In genomic region chr14:21013800-21014334, GRCm38 (mm10) we compare ENCODE assay signal across 21 mouse cellular contexts. TPM values are rescaled to one million over a fixed set of nuclear protein-coding genes. Genes with fewer than 3 reads are reported as not detected.
DNase-seq lines count a peak whose midpoint lies in the region; TF ChIP-seq lines count a peak whose summit lies in the region.
"Had no signal": no experiment of that assay in that cellular context is flagged by ENCODE, and none has a peak within 500 bp of the region (broad histone marks: within the 10 kb centered on the region; RNA-seq: fewer than 3 reads in every experiment).

No protein-coding gene starts in this region.

- peak; percentile 19 for DNase-seq in A20 (ENCODE audit: low read depth, low spot score)
- DNase-seq in CH12.LX (ENCODE audit: extremely low read depth) = peak; percentile 62
- peak; percentile 28 for DNase-seq in MEL-GATA-1-ER (ENCODE audit: extremely low read depth, low read depth)
- DNase-seq in heart, adult 11 months = no peak
- DNase-seq in thymus, adult 2 months = no peak
- DNase-seq: adrenal gland, adult 2 months; adrenal gland, postnatal 10 days; adrenal gland, postnatal 25 days; B cell, adult 2 months; cerebellum, adult 11 months; cerebellum, adult 18-20 months; cerebellum, adult 8-10 months; cerebellum, adult 9-11 months; cerebellum, postnatal 14 days; cerebellum, postnatal 36 days; embryo, embryonic 11 days had no signal

- no peak for TF ChIP-seq RAD21 in CH12.LX (IDR thresholded peaks at IDR 0.05; ENCODE audit: low read depth, low read length)

- TF ChIP-seq CTCF in CH12.LX (conservative IDR thresholded peaks at IDR 0.05 in 1 of 2, IDR thresholded peaks at IDR 0.05 in 1 of 2; ENCODE audit: low read depth in 2 of 2, low read length in 2 of 2) = no peak
- no peak for TF ChIP-seq CTCF in thymus, adult 2 months (IDR thresholded peaks at IDR 0.05; ENCODE audit: borderline replicate concordance, control insufficient read depth, extremely low read depth, insufficient read depth, low read length, poor library complexity)

- peak; percentile 87 for TF ChIP-seq EP300 in CH12.LX (IDR thresholded peaks at IDR 0.05; ENCODE audit: low read length)

- H3K79me2 ChIP-seq in CH12.LX (replicated peaks; ENCODE audit: control insufficient read depth, extremely low read depth, insufficient read depth, poor library complexity, severe bottlenecking) = no peaks in the 10 kb centered on the region

- 75% methylated on average over 5 of the region's 5 CpGs for WGBS in thymus, adult 2 months

- no peak overlapping the region for H3K9ac ChIP-seq in CH12.LX (ENCODE audit: insufficient read depth, low read depth)
- H3K9ac ChIP-seq: embryonic facial prominence, embryonic 13.5 days; embryonic facial prominence, embryonic 15.5 days; forebrain, embryonic 12.5 days had no signal

- no peak for TF ChIP-seq POLR2A in CH12.LX (IDR thresholded peaks at IDR 0.05; ENCODE audit: low read depth, low read length)
- no peak for TF ChIP-seq POLR2A in thymus, adult 2 months (IDR thresholded peaks at IDR 0.05; ENCODE audit: control insufficient read depth, extremely low read depth, insufficient read depth, low read length, poor library complexity)

- H3K4me1 ChIP-seq in CH12.LX (ENCODE audit: control insufficient read depth in 1 of 2, insufficient read depth in 2 of 2) = peaks cover 0 to 9% of the 10 kb centered on the region in 2 experiments; a peak in 2 of 4 replicates
- H3K4me1 ChIP-seq in thymus, adult 2 months (replicated peaks; ENCODE audit: control insufficient read depth, insufficient read depth, low read length) = no peaks in the 10 kb centered on the region
- H3K4me1 ChIP-seq: embryonic facial prominence, embryonic 13.5 days; embryonic facial prominence, embryonic 15.5 days; forebrain, embryonic 10.5 days; forebrain, embryonic 12.5 days had no signal

- dilution Hi-C loops in CH12.LX (cut with MboI; ENCODE audit: extremely low pct_ligation_motif_present, extremely low pct_unique_long_range_greater_than_20kb, low sequenced_read_pairs) = no loop called here

- H3K4me3 ChIP-seq in CH12.LX (replicated peaks in 1 of 3; ENCODE audit: low read depth in 2 of 3, low read length in 2 of 3, poor library complexity in 1 of 3) = no peak overlapping the region
- H3K4me3 ChIP-seq in thymus, adult 2 months (ENCODE audit: control insufficient read depth, insufficient read depth, low read length) = no peak overlapping the region
- H3K4me3 ChIP-seq: embryonic facial prominence, embryonic 13.5 days; embryonic facial prominence, embryonic 15.5 days; erythroblast, embryonic 14.5 days; forebrain, embryonic 10.5 days; forebrain, embryonic 12.5 days had no signal

- H3K4me2 ChIP-seq in CH12.LX (ENCODE audit: insufficient read depth, low read depth, poor library complexity, severe bottlenecking) = no peak overlapping the region
- H3K4me2 ChIP-seq: embryonic facial prominence, embryonic 13.5 days; embryonic facial prominence, embryonic 15.5 days; forebrain, embryonic 12.5 days had no signal

- in situ Hi-C loops in CH12.LX (cut with MboI; ENCODE audit: low pct_ligation_motif_present, low pct_unique_long_range_greater_than_20kb, low sequenced_read_pairs) = loop anchor here (25.0 kb wide), 1 partner anchor 227 kb away; the partner anchor contains the start of gene Camk2g

- H3K27ac ChIP-seq in CH12.LX (ENCODE audit: insufficient read depth, low read depth) = no peak overlapping the region
- no peak overlapping the region for H3K27ac ChIP-seq in thymus, adult 2 months (ENCODE audit: control insufficient read depth, insufficient read depth, low read length)
- H3K27ac ChIP-seq: embryonic facial prominence, embryonic 13.5 days; embryonic facial prominence, embryonic 15.5 days; forebrain, embryonic 10.5 days; forebrain, embryonic 12.5 days had no signal

- peaks cover 0 to 2% of the 10 kb centered on the region in 2 experiments for H3K36me3 ChIP-seq in CH12.LX (replicated peaks in 1 of 2; ENCODE audit: control insufficient read depth in 1 of 2, insufficient read depth in 1 of 2, low read length in 1 of 2)
- H3K36me3 ChIP-seq in thymus, adult 2 months (ENCODE audit: control insufficient read depth, insufficient read depth, low read length) = no peaks in the 10 kb centered on the region
- H3K36me3 ChIP-seq: forebrain, embryonic 12.5 days had no signal

- H3K27me3 ChIP-seq in CH12.LX (replicated peaks) = no peaks in the 10 kb centered on the region
- no peaks in the 10 kb centered on the region for H3K27me3 ChIP-seq in thymus, adult 2 months (ENCODE audit: control insufficient read depth, insufficient read depth, low read length)
- H3K27me3 ChIP-seq: embryonic facial prominence, embryonic 13.5 days; embryonic facial prominence, embryonic 15.5 days; forebrain, embryonic 12.5 days had no signal

- H3K9me3 ChIP-seq in CH12.LX (replicated peaks; ENCODE audit: low read length) = no peaks in the 10 kb centered on the region
- H3K9me3 ChIP-seq: embryonic facial prominence, embryonic 13.5 days; embryonic facial prominence, embryonic 15.5 days; forebrain, embryonic 10.5 days; forebrain, embryonic 12.5 days had no signal

TF ChIP-seq in CH12.LX, 34 proteins besides CTCF, POLR2A, EP300 and RAD21:
- TF ChIP-seq ZNF384 (IDR thresholded peaks at IDR 0.05; ENCODE audit: low read depth, low read length) = peak; percentile 76
- 0 out of 2 replicates have a peak, but pooled peaks have one; percentile 36 for TF ChIP-seq RCOR1 (conservative IDR thresholded peaks at IDR 0.05; ENCODE audit: low read depth, low read length)
- TF ChIP-seq BHLHE40 (IDR thresholded peaks at IDR 0.05; ENCODE audit: low read depth, low read length) = peak; percentile 43
- TF ChIP-seq IRF4 (IDR thresholded peaks at IDR 0.05; ENCODE audit: low read depth, low read length) = peak; percentile 77
- TF ChIP-seq MEF2A (IDR thresholded peaks at IDR 0.05; ENCODE audit: borderline replicate concordance, low read depth, low read length) = no peak
- TF ChIP-seq CHD1 (IDR thresholded peaks at IDR 0.05; ENCODE audit: low read depth, low read length) = no peak
- TF ChIP-seq JUN (IDR thresholded peaks at IDR 0.05; ENCODE audit: insufficient read depth, low read depth, low read length) = peak; percentile 66; the same call in 1 of the 2 replicates
- peak; percentile 94 for TF ChIP-seq JUND (conservative IDR thresholded peaks at IDR 0.05; ENCODE audit: low read depth, low read length)
TF ChIP-seq in CH12.LX: peak in this region for 6.

RNA-seq across cellular contexts. Expression of gene Ap3m1, which starts 38.4 kb away (rescaled TPM):
- 32.6 and 38.7 TPM in 2 replicates for total RNA-seq in CH12.LX (2012; rRNA removed)
- total RNA-seq in CH12.LX (2014; rRNA removed) = 73.4 and 78.3 TPM in 2 replicates
- 60.3 and 61.7 TPM in 2 replicates for polyA plus RNA-seq in CH12.LX (2012; ENCODE audit: insufficient read length, low read depth)
- polyA plus RNA-seq in thymus, adult 2 months (2012; rRNA removed) = 28.5 and 34.1 TPM in 2 replicates

RNA-seq across cellular contexts. Expression of gene Adk, which starts 38.5 kb away (rescaled TPM):
- 59.0 and 84.9 TPM in 2 replicates for total RNA-seq in CH12.LX (2012; rRNA removed)
- total RNA-seq in CH12.LX (2014; rRNA removed) = 123 and 129 TPM in 2 replicates
- 47.9 and 58.8 TPM in 2 replicates for polyA plus RNA-seq in CH12.LX (2012; ENCODE audit: insufficient read length, low read depth)
- polyA plus RNA-seq in thymus, adult 2 months (2012; rRNA removed) = 12.7 and 18.5 TPM in 2 replicates

Comparison
In these comparisons a context has a peak if more than half of its experiments do, and no peak if none do; other contexts are left out.
1. DNase-seq: peak in A20 (single experiment), CH12.LX (single experiment) and MEL-GATA-1-ER (single experiment); none in heart, adult 11 months (single experiment) and thymus, adult 2 months (single experiment).